Mouse (Mus musculus): ENCODE data around the gene Trib3. TPM values are rescaled to one million over a fixed set of nuclear protein-coding genes. Genes with fewer than 3 reads are reported as not detected.

Trib3 gene
- total and polyA plus RNA-seq, 3 experiments: 2.8 to 23.9 (median 5.8) TPM

- no peak for DNase-seq
Measured at GRCm38 (mm10) chr2:152346776-152347465, 3.1 kb upstream of the Trib3 start.

GRCm38 (mm10) chr2:152345393-152345792 is 1.6 kb upstream of the Trib3 start:
- DNase-seq: peak; percentile 3

GRCm38 (mm10) chr2:152344909-152345308 is 1.1 kb upstream of the Trib3 start:
- DNase-seq: no peak

GRCm38 (mm10) chr2:152344361-152344760 is 529 bp upstream of the Trib3 start:
- no peak for DNase-seq

GRCm38 (mm10) chr2:152339631-152340179 is 4.1 kb downstream of the Trib3 start:
- DNase-seq: no peak

- DNase-seq: no peak
Measured at GRCm38 (mm10) chr2:152338319-152338718, 5.5 kb downstream of the Trib3 start.

- no peak for DNase-seq
Measured at GRCm38 (mm10) chr2:152337591-152338212, 6.1 kb downstream of the Trib3 start.

GRCm38 (mm10) chr2:152336856-152337255 is 7.0 kb downstream of the Trib3 start:
- DNase-seq: no peak

GRCm38 (mm10) chr2:152335289-152335820 is 8.5 kb downstream of the Trib3 start:
- no peak for DNase-seq

GRCm38 (mm10) chr2:152333345-152334006 is 10.4 kb downstream of the Trib3 start:
- no peak for DNase-seq

- DNase-seq: peak; percentile 96
Measured at GRCm38 (mm10) chr2:152332101-152332825, 11.6 kb downstream of the Trib3 start, which contains the start of gene Rbck1. TSS of gene Rbck1 (minus strand) at chr2:152332653.

GRCm38 (mm10) chr2:152330858-152331423 is 12.9 kb downstream of the Trib3 start:
- DNase-seq: peak; percentile 53

GRCm38 (mm10) chr2:152327980-152328379 is 15.9 kb downstream of the Trib3 start:
- DNase-seq: no peak

- peak; percentile 75 for DNase-seq
Measured at GRCm38 (mm10) chr2:152326654-152327053, 17.2 kb downstream of the Trib3 start.

- no peak for DNase-seq
Measured at GRCm38 (mm10) chr2:152326157-152326556, 17.7 kb downstream of the Trib3 start.

GRCm38 (mm10) chr2:152324842-152325241 is 19.0 kb downstream of the Trib3 start:
- peak; percentile 67 for DNase-seq

- peak; percentile 78 for DNase-seq
Measured at GRCm38 (mm10) chr2:152323971-152324370, 19.9 kb downstream of the Trib3 start.

- no peak for DNase-seq
Measured at GRCm38 (mm10) chr2:152322198-152322597, 21.6 kb downstream of the Trib3 start.

- DNase-seq: no peak
Measured at GRCm38 (mm10) chr2:152321558-152321957, 22.3 kb downstream of the Trib3 start.

GRCm38 (mm10) chr2:152317054-152317453 is 26.8 kb downstream of the Trib3 start:
- peak; percentile 69 for DNase-seq

GRCm38 (mm10) chr2:152313926-152314325 is 29.9 kb downstream of the Trib3 start:
- DNase-seq: no peak
